Mouse (Mus musculus) forebrain, embryonic 11.5 days (tissue): Measurements from ENCODE around the gene Aacs. TPM values are rescaled to one million over a fixed set of nuclear protein-coding genes. Genes with fewer than 3 reads are reported as not detected.

ENCODE experiments used
- ATAC-seq: fragments of 200-750 bp; cut with Nextera tagmentation; replicated peaks from 2 replicates; pipeline ENCODE4 v1.8.0; 2017; ENCODE audit warnings: moderate TSS enrichment; ENCODE audit not compliant: low FRiP score
- DNase-seq: peaks from one replicate; pipeline ENCODE4 v3.0.0-alpha.2; 2017; ENCODE audit warnings: low spot score
- H3K27ac ChIP-seq: fragments of 300-500 bp; sonication (generic); 2 replicates; pipeline ENCODE4 v1.5.1; 2014; ENCODE audit warnings: low read depth, low read length
- H3K27me3 ChIP-seq: fragments of 300-500 bp; sonication (generic); 2 replicates; pipeline ENCODE4 v1.6.1; 2014; ENCODE audit warnings: mild to moderate bottlenecking, low read length, mixed read lengths; ENCODE audit not compliant: control insufficient read depth, insufficient read depth
- H3K36me3 ChIP-seq: fragments of 300-500 bp; sonication (generic); 2 replicates; pipeline ENCODE4 v1.6.1; 2014; ENCODE audit warnings: mild to moderate bottlenecking, low read length, moderate library complexity, mixed read lengths; ENCODE audit not compliant: control insufficient read depth, insufficient read depth
- H3K4me1 ChIP-seq: fragments of 300-500 bp; sonication (generic); replicated peaks from 2 replicates; pipeline ENCODE4 v1.6.1; 2014; ENCODE audit warnings: low read length, mixed read lengths; ENCODE audit not compliant: control insufficient read depth, insufficient read depth
- H3K4me2 ChIP-seq: fragments of 300-500 bp; sonication (generic); 2 replicates; pipeline ENCODE4 v1.6.1; 2014; ENCODE audit warnings: low read depth, mild to moderate bottlenecking, low read length, moderate library complexity, mixed read lengths; ENCODE audit not compliant: severe bottlenecking
- H3K4me3 ChIP-seq: fragments of 300-500 bp; sonication (generic); 2 replicates; pipeline ENCODE4 v1.5.1; 2014; ENCODE audit warnings: low read depth, low read length
- H3K9ac ChIP-seq: fragments of 300-500 bp; sonication (generic); 2 replicates; pipeline ENCODE4 v1.6.1; 2014; ENCODE audit warnings: low read length
- H3K9me3 ChIP-seq: fragments of 300-500 bp; sonication (generic); 2 replicates; pipeline ENCODE4 v1.6.1; 2016; ENCODE audit warnings: low read length, mixed read lengths; ENCODE audit not compliant: control insufficient read depth
- WGBS: fragments of 180-500 bp; shearing (Covaris S2); extraction: QIAGEN DNeasy Blood & Tissue Kit; methylation state at CpG from one replicate; pipeline ENCODE4 v1.1.7; 2014; 5-methylcytosine and 5-hydroxymethylcytosine counted together
- polyA plus RNA-seq: library from polyadenylated mRNA; unstranded; fragments of >200 nt; fragmentation: Nextera tagmentation; extraction: Ambion mirVana; gene quantifications from 2 replicates; pipeline ENCODE4 v1.2.1, GENCODE M21; 2014

The Aacs gene
- polyA plus RNA-seq, 1 experiment from 2014 or later, result 55.4 TPM

GRCm38 (mm10) chr5:125480434-125481231 lies 5.0 kb downstream of the Aacs start:
- Histone ChIP-seq H3K27me3 (no peaks in the 10 kb centered on the region), H3K27ac (no peak overlapping the region), H3K4me3 (no peak overlapping the region), H3K4me1 (peaks cover 14% of the 10 kb centered on the region; the same call in 1 of the 2 replicates), H3K9me3 (no peaks in the 10 kb centered on the region), H3K4me2 (no peak overlapping the region), H3K9ac (no peak overlapping the region), H3K36me3 (peaks cover 7% of the 10 kb centered on the region; the same call in 1 of the 2 replicates)
- 78% methylated on average over 11 of the region's 11 CpGs for WGBS
- DNase-seq (no peak), ATAC-seq (no peak)

GRCm38 (mm10) chr5:125482474-125482873 lies 6.9 kb downstream of the Aacs start:
- Histone ChIP-seq H3K27ac (no peak overlapping the region), H3K4me1 (peaks cover 6% of the 10 kb centered on the region; the same call in 1 of the 2 replicates), H3K27me3 (no peaks in the 10 kb centered on the region), H3K9me3 (no peaks in the 10 kb centered on the region), H3K4me2 (no peak overlapping the region), H3K4me3 (no peak overlapping the region), H3K9ac (no peak overlapping the region), H3K36me3 (peaks cover 7% of the 10 kb centered on the region; the same call in 1 of the 2 replicates)
- 93% methylated on average over 7 of the region's 7 CpGs for WGBS
- DNase-seq, result no peak
- no peak for ATAC-seq

GRCm38 (mm10) chr5:125483712-125484611 lies 8.3 kb downstream of the Aacs start:
- Histone ChIP-seq H3K9me3 (no peaks in the 10 kb centered on the region), H3K4me3 (no peak overlapping the region), H3K9ac (no peak overlapping the region), H3K4me1 (no peaks in the 10 kb centered on the region), H3K4me2 (no peak overlapping the region), H3K36me3 (peaks cover 7% of the 10 kb centered on the region; the same call in 1 of the 2 replicates), H3K27me3 (no peaks in the 10 kb centered on the region), H3K27ac (no peak overlapping the region)
- no peak for ATAC-seq
- no peak for DNase-seq
- 78% methylated on average over 6 of the region's 6 CpGs for WGBS

- H3K4me3 ChIP-seq, result no peak overlapping the region
- no peaks in the 10 kb centered on the region for H3K27me3 ChIP-seq
- no peak overlapping the region for H3K27ac ChIP-seq
- H3K4me1 ChIP-seq, result no peaks in the 10 kb centered on the region
- DNase-seq (no peak), ATAC-seq (no peak)
- H3K4me2 ChIP-seq, result no peak overlapping the region
- no peaks in the 10 kb centered on the region for H3K9me3 ChIP-seq
- peaks cover 7% of the 10 kb centered on the region; the same call in 1 of the 2 replicates for H3K36me3 ChIP-seq
- WGBS, result 90% methylated on average over 4 of the region's 4 CpGs
- H3K9ac ChIP-seq, result no peak overlapping the region
These were observed 9.6 kb downstream of the Aacs start for GRCm38 (mm10) chr5:125485031-125485778.

GRCm38 (mm10) chr5:125486088-125486487 lies 10.5 kb downstream of the Aacs start:
- ATAC-seq (no peak), DNase-seq (no peak)
- Histone ChIP-seq H3K9me3 (no peaks in the 10 kb centered on the region), H3K27me3 (no peaks in the 10 kb centered on the region), H3K4me2 (no peak overlapping the region), H3K4me3 (no peak overlapping the region), H3K9ac (no peak overlapping the region), H3K27ac (no peak overlapping the region), H3K36me3 (peaks cover 7% of the 10 kb centered on the region; the same call in 1 of the 2 replicates), H3K4me1 (no peaks in the 10 kb centered on the region)
- 93% methylated on average over 1 of the region's 1 CpGs for WGBS

- Histone ChIP-seq H3K9me3 (no peaks in the 10 kb centered on the region), H3K4me1 (no peaks in the 10 kb centered on the region), H3K4me2 (no peak overlapping the region), H3K27ac (peak overlapping the region; percentile 32; the same call in 1 of the 2 replicates), H3K36me3 (peaks cover 7% of the 10 kb centered on the region; the same call in 1 of the 2 replicates), H3K4me3 (no peak overlapping the region), H3K27me3 (no peaks in the 10 kb centered on the region), H3K9ac (no peak overlapping the region)
- DNase-seq (no peak), ATAC-seq (0 out of 2 replicates have a peak, but pooled peaks have one; percentile 33)
- WGBS, result 67% methylated on average over 11 of the region's 11 CpGs
These were observed 11.9 kb downstream of the Aacs start for GRCm38 (mm10) chr5:125487375-125488115.

- DNase-seq, result no peak
- 82% methylated on average over 4 of the region's 4 CpGs for WGBS
- H3K4me1 ChIP-seq, result no peaks in the 10 kb centered on the region
- H3K27ac ChIP-seq, result no peak overlapping the region
- no peak overlapping the region for H3K4me3 ChIP-seq
- peaks cover 2% of the 10 kb centered on the region; the same call in 1 of the 2 replicates for H3K36me3 ChIP-seq
- no peaks in the 10 kb centered on the region for H3K27me3 ChIP-seq
- H3K9ac ChIP-seq, result no peak overlapping the region
- ATAC-seq, result no peak
- no peak overlapping the region for H3K4me2 ChIP-seq
- H3K9me3 ChIP-seq, result no peaks in the 10 kb centered on the region
These were observed 12.5 kb downstream of the Aacs start for GRCm38 (mm10) chr5:125488116-125488455.
